Mouse (Mus musculus) kidney, adult 8-10 months (tissue): ENCODE data around the gene Rad51d.

ENCODE experiments used
- DNase-seq, 2 experiments: peaks; one replicate each; pipeline ENCODE4 v3.0.0; 2022

Gene Rad51d

DNA sequence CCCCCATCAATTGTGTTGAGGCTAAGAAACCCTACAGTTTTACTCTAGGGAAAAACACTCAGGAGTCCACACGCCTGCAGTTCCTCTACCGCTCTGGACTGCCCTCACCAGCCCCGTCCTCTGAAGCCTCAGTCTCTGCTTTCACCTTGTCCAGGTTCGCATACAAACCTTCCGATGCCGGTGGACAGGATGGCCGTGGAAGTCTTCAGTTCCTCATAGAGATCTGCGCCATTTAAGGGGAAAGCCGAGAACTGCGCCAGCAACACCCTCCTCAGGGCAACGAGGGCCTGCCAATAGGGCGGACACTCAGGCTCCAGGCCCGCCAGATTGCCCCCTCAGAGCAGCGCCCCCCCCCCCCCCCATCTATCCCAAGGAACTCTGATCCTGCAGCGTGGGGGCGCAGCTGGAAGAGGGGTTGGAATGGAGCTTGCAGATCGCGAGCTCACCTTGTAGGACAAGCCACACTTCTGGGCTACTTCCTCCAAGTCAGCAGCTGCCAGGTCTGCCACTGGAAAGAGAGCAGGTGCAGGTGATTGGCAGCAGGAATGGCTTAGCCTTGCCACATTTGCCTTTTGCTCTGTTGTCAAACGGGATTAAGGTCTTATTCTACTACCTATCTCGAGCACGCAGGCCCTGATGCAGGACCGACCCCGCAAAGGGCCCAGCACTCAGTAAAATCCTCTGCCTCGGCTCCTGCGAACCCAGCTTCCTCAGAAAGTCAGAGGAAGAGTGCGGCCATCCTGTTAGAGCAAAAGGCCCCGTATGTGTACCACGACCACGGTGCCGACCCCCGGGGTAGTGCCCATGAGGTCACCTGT is 681 bp downstream of the Rad51d start:
- peak; percentile 33 to 35 for DNase-seq

DNA sequence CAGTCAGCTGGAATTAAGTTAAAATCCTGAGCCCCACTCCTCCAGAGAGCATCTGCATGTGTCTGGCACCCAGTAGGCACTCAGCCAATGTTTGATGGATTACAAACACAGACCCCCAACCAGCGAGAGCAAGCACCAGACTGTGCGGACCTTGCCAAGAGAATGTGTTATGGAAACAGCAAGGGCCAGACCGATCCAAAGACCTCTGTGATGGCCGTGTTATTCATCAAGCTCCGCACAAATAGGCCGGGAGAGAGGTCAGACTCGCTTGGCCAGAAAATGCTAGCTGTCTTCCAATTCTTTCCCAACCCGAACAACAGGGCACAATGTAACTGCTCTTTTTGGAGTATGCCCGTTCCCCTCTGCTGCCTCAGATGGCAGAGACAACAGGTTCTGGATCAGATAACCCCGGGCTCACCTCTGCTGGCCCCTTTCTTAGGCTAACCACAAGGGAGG is 1.9 kb downstream of the Rad51d start:
- peak; percentile 76 to 83 for DNase-seq

DNA sequence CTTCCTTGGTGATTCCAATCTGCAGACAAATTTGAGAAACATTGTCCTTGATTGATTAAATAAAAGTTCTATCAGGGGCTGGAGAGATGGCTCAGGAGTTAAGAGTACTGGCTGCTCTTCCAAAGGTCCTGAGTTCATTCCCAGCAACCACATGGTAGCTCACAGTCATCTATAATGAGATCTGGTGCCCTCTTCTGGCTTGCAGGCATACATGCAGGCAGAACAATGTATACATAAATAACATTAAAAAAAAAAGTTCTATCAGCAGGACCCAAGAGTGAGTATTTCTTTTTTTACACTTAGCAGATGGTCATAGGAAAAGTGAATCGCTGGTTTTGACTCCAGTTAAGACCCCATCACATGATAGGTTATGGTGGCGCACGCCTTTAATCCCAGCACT is 3.9 kb downstream of the Rad51d start:
- DNase-seq, result no peak

DNA sequence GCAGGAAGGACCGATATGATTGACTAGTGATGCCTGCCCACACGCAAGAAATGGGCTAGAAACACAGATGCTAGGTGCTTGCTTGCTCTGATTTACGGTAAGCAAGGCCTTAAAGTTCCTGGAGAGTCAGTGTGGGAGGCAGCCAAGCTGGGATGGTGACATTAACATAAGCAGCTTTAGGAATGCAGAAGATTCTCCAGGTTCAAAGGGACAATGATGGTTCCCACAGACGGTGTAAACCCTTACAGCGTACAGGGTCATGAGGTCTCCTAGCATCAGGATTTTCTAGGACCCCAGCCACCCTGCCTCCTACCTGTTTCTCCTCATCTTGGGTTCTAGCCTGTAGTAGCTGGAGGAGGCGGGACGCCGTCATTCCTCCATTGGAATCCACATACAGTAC is 7.2 kb downstream of the Rad51d start:
- no peak for DNase-seq

DNA sequence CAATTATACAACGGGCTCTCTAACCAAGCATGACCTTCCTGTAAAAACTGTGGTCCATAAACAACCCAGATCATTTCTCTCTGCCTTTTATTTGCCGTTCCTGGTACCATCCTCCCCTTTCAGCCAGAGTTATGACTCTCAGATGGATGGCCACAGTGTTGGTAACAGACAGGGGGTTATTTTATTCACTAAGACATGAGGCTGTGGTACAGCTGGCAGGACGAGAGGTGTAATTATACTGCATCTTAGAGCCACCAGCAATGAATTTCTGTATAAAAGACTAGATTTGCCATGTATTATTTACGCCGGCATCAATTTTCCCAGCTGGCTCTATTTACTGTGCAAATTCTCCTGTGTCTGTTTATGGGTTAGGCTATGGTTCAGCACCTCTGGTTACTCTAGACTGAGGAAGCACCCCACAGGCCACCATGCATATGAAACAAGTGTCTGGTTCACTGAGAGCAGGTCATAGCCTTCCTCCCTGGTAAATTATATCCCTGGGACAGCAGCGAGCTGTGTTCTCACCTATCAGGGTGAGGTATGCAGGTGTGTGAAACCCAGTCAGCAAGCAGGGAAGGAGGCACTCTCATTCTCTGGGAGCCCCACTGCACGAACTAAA is 12.6 kb downstream of the Rad51d start:
- DNase-seq, result no peak

DNA sequence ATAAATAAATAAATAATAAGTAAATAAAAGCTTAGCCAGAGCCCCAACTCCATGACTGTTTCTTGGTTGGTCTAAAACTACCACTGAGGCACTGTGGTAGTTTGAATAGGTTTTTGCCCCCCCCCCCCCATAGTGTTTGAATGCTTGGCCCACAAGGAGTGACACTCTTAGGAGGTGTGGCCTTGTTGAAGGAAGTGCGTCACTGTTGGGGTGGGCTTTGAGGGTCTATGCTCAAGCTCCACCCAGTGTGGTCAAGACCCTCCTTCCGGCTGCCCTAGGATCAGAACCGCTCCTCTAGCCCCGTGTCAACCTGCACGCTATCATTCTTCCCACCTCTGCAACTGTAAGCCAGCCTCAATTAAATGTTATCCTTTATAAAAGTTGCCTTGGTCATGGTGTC is 14.8 kb downstream of the Rad51d start:
- DNase-seq, result no peak

DNA sequence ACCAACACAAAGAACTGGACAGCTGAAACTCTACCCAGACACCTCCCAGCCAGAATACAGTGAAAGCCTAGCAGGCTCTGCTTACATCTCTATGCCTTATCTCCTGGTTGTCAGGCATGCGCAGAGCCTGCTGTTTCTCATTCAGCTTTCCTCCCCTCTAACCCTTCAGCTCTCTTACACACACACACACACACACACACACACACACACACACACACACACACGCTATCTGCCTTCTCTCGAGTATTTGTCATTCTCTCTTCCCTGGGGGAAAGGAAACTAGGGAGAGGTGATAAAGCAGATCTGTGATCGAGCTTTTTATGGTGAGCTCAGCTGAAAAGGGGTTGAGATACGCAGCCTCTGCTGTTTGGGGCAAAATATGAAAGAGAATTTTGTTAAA is 15.5 kb downstream of the Rad51d start:
- no peak for DNase-seq

DNA sequence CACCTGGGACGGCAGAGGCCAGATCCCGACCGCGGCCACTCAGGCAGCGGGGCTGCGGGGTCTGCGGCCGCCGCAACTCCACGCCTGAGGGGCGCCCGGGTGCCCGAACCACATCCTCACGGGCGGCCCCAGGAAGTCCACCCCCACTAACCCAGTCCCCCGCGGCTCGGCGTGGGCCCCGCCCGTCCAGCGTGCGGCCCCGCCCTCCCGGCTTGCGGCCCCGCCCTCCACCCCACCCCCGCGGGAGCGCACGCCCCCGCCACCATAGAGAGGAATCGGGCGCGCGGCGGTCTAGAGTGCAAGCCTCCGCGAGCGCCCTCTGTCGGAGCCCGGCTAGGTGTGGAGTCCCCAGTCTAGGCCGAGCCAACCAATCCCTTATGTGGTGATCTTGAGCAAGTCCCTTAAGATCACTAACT is 19.4 kb downstream of the Rad51d start, which contains the start of gene Rffl:
Gene Rffl, minus strand, starts transcription at position 180 of the 416 bp plus-strand sequence.
- peak; percentile 90 to 94 for DNase-seq

DNA sequence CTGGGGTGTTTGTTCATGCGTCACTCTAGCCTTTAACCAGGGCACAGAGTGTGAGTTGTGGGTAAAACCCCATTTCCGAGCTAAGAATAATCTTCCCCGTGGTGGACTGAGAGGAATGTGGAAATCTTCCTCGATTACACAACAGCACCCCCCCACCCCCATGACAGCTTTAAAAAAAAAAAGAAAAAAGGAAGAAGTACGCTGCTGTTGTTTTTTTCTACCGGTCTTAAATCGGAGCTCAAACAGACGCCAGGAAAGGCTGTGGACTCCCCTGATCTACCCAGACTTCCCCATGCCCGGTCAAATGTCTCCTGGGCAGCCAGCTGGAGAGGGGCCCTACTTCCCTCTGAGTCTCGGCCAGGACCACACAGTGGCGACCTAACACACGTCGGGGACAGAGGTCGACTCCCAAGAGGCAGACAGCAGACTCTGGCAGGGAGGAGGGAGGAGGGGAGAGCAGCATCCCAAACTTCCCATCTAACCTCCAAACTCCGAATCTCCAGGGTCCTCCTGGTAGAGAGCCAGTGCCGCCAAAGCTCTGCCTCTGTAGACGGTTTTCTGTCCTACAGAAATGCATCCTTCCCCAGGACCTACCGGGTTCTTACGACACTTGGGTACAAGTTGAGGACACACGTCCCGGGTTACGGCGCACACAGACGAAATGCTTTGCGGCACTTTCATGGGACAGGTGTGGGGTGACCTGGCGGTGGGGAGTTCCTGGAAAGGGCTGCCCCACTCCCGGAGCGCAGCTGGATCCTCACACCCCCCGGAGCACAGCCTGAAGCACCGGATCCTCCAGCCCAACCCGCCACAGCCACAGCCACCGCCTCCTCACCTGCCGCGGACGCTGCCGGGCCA is 20.0 kb downstream of the Rad51d start:
- peak; percentile 82 to 85 for DNase-seq

DNA sequence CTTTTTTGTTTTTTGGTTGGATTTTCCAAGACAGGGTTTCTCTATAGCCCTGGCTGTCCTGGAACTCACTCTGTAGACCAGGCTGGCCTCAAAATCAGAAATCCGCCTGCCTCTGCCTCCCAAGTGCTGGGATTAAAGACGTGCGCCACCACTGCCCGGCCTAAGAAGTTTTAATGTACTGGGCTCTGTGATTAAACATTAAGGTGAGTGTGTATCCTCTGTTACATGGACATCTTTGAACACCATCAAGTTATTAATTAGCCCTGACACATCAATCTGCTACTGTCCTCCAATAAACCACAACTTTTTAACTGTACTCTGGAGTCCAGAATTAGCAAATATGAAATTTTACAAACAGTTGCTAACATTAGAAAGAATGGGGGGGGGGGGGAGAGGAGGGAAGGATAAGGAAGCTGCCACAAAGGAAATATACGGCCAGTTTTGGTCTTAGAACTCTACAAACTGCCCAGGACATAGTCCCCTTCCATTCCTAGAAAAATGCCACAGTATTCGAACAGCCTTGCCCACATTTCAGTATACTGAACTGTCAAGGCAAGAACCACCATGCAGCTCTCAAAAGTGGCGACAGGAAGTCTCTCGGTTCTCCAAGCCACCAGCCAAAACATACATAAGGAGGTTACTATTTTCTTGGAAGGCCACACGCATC is 20.8 kb downstream of the Rad51d start:
- DNase-seq, result peak in 1 of 2 experiments; percentile 43

DNA sequence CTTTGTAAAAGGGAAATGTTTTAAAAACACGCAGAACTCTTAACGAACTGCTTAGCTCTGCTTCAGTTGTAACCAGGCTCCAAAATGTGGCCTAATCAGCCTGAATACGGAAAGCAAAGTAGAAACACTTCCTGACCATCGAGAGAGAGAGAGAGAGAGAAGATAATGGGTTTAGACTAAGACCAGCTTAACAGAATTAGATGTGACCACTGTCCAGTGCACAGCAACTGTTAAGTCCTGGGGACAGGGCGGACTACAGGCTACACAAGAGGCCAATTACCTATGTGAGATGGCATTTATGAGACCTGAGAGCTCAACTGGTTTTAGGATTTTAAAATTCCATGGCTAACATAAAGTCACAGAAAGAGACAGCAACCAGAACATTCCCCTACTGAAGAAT is 22.5 kb downstream of the Rad51d start:
- no peak for DNase-seq

DNA sequence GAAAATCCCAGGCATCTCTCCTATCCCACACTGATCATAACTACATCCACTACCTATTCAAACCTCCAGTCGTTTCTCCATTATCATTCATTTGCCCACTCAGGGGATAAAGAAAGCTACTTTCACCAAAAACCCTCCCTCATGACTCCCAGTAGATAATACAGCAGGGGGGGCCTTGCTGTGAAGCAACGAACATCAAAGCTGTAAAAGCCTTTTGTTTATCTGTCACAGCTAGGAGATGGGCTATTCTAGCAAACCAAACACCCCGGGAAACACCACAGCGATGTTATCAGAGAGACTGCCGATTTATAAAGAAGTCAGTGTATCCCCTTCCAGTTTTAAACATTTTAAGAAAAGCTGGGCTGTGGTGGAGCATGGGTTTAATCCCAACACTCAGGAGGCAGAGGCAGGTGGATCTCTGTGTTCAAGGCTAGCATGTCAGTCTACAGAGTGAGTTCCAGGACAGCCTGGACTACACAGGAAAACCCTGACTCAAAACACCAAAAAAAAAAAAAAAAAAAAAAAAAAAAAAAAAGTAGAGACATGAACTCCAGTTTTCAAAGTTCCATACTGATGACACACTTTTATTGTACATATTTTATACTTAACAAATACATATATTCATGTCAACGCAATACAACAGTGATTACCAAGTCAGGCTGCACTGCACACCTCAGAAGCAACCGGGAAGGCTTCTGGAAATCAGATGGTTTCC is 23.4 kb downstream of the Rad51d start:
- DNase-seq, result no peak

DNA sequence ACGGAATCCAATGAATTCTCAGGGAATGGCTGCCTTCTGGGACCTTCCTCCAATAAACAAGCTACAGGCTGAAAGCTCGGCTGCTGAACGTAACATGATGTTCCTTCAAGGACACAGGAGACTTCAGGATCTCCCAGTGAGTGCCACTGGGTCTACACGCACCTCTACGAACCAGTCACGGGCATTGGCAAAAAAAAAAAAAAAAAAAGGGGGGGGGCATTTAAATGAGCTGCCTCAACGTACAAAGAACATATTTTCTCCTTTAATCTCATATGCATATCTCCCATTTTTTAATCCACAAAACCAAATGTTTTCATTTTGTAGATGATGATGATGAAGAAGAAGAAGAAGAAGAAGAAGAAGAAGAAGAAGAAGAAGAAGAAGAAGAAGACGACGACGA is 24.5 kb downstream of the Rad51d start:
- no peak for DNase-seq

DNA sequence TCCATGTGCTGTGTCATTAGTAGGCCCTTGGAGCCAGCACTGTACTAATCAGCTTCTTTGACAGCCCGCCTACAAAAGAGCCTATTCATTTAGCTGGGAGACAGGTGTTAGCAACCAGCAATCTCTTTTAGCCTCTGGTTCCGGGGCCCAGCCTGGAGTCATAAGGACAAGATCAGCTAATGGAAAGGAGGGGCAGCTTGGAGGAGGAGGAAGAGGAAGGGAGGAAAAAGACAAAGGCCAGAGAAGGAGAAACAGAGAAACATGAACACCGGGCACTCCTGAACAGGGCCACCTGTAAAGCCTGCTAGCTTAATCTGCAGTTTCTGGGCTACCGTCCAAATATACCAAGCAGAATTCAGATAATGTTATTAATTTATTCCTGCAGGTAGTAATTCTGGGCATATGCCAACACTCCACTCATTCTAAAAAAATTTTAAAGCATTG is 26.9 kb downstream of the Rad51d start:
- no peak for DNase-seq

DNA sequence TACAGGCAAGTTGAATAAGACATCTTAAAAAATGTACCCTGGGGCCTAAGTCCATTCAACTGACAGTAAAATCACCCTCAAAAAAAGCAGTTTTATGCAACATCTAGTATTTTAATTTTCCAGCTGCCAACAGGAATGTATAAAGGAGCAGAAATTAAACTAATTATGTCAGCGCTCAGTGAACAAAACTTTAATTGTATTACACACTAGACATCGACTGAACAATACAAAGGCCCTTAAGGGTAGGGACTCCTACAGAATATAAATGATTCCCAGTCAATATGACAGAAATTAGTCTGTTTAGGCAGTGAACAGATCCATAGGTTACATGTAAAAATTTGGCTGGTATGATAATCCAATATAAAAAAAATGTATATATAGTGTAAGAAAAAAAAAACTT is 27.4 kb downstream of the Rad51d start:
- no peak for DNase-seq

DNA sequence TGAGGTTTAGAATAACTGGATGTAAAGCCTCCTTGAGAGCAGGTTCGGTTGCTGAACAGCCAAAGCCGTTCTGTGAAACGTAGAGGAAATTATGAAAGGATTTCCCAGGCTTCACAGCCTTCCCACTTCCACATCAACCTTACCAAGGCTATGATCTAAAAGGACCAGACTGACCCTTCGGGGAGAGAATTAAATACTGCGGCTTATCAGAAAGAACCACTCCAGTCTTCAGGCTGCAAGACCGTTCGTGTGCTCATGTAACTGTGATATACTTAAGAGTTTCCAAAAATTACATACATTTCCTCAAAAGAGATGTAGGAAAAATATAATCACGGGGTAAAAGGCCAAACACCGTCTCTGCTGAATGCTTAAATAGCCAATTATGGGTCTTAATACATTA is 27.8 kb downstream of the Rad51d start:
- no peak for DNase-seq

DNA sequence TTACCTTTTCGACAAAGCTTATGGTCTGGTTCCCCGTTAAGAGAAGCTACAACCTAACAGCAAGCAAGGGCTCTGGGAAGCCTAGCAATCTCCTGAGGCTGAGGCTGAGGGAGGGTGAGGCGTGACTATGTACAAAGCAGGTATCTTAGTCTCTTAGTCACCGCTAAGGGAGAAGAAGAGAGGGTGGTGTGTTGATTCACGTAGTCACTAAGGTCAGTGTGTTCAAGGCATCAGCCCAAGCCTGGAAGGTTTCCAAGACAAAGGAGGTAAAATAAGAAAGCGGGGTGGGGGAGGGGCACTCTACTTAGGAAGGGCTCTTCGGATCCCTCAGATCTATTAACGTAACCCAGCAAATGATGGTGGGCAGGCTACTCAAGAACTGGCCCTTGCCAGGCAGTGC is 28.9 kb downstream of the Rad51d start:
- DNase-seq, result peak in 1 of 2 experiments; percentile 54

DNA sequence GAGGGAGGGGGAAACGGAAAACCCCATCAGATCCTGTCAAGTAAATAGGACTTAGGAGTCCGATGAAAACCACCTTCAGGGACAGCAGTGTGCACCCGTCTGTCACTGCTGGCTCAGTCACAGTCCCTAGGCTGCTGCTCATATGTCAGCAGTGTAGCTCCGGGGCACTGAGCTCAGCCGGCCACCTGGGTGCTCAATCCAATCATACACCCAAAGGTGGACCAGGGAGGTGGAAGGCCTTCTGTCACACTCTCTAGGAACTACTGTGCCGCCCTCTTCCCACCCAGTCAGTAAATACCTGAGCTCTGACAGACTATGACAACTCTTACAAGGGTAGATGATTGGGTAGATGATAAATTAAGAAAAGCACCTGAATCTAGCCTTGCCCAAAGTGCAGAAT is 29.7 kb downstream of the Rad51d start:
- DNase-seq, result no peak

DNA sequence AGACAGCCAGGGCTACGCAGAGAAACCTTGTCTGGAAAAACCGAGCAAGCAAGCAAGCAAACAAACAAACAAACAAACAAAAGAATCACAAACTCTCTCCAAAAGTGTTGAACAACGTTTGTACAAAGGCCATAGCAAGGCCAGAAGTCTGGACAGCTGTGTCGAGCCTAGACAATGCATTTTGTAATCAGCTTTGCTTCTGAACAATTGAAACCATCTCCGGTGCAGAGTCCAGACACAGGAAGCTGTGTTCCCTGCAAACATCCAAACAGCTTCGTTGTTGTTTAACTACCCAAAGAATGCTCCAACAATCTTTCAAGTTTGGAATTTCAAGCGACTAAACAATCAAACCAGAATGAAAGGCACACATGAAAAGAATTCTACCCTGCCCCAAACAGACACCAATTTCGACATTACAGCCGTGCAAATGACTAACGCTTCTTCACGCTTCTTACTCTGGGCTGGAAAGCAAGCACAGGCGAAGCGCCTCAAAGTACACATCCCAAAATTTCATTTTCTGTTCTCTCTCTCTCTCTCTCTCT is 33.0 kb downstream of the Rad51d start:
- DNase-seq, result peak; percentile 52 to 64

DNA sequence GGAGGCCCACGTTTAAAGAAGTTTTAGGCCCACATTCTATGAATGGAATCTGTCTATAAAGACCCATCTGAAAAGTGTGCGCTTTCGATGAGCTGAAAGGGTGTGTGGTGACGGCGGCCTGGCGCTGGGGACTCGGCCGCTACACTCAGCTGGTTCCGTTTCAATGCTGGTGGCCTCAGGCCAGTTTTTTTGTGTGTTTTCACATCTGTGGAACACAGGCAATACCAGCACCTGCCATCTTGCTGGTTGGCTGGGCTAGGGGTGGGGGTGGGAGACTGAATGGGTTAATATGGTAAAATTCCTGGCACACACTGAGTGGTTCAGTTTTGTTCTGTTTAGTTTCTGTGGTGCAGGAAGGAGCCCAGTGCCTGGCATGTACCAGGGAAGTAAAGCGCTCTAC is 34.4 kb downstream of the Rad51d start:
- DNase-seq, result no peak

DNA sequence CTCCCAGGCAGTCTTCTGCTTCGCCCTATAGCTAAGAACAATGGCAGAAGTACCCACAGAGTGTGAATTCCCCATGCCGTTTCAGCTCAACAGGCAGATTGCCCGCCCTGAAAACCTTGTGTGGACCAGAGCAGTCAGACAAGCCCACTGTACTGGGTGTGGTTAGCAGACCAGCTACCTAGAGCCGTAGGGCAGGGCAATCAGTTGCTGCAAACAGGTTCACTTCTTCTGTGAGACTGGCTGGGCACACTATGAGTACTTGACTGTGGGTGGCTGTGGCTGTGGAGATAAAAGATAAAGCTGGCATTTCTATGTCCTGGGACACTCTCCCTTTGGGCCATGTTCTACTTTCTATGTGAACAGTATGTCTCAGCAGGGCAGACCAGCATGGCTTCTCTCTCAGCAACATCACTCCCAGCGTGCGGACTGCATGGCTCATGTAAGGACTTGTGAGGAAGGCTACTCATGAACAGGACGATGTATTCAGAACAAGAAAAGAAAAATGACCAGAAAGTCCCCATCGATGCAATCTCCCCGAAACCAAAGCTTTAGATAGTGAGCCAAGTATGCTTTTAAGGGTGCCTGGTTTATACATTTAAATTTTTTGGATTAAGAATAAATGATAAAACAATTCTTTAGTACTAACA is 35.0 kb downstream of the Rad51d start:
- DNase-seq, result no peak
